ENCODE assay signal across 36 mouse cellular contexts in the genomic region with DNA sequence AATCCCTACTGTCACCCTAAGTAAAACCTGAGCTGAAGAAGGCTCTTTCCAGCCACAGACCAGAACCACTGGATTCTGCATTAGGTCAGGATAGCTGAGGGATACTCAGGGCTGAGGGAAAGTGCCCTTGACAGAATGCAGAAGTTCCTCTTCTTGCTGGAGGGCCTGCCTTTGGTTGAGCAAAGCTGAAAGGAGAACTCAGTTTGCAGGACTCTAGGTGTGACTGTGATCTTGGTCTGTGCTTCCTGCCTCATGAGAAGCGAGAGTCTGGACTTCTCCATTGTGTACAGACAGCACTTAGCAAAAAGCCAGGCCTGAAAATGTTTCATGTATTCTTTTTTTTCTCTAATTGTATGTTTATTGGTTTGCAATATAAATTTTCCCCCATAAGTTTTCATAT. TPM values are rescaled to one million over a fixed set of nuclear protein-coding genes. Genes with fewer than 3 reads are reported as not detected.
DNase-seq lines count a peak whose midpoint lies in the region; ATAC-seq and TF ChIP-seq lines count a peak whose summit lies in the region.
"Had no signal": no experiment of that assay in that cellular context is flagged by ENCODE, and none has a peak within 500 bp of the region (broad histone marks: within the 10 kb centered on the region; RNA-seq: fewer than 3 reads in every experiment).

No protein-coding gene starts in this region.

- intact Hi-C loops in heart, adult 2 months (cut with DNase I): no loop called here
- intact Hi-C loops in heart, postnatal 10 days (cut with DNase I): no loop called here

- no peak overlapping the region for H3K9ac ChIP-seq in heart, adult 2 months (ENCODE audit: low read depth, low read length)
- H3K9ac ChIP-seq: embryonic facial prominence, embryonic 15.5 days; heart, embryonic 15.5 days; hindbrain, embryonic 14.5 days; kidney, embryonic 15.5 days; limb, embryonic 15.5 days; liver, embryonic 13.5 days; neural tube, embryonic 15.5 days had no signal

- no peaks in the 10 kb centered on the region for H3K36me3 ChIP-seq in heart, adult 2 months (ENCODE audit: control insufficient read depth, insufficient read depth, low read length)
- H3K36me3 ChIP-seq: embryonic facial prominence, embryonic 10.5 days; embryonic facial prominence, embryonic 15.5 days; heart, embryonic 15.5 days; kidney, embryonic 15.5 days; limb, embryonic 10.5 days; limb, embryonic 15.5 days; liver, embryonic 13.5 days; neural tube, embryonic 15.5 days had no signal

- peak; percentile 99 for ATAC-seq in megakaryocyte progenitor cell, adult 5-6 weeks (replicated peaks; ENCODE audit: poor library complexity)
- ATAC-seq: forebrain, embryonic 14.5 days; intestine, postnatal 0 days; lung, postnatal 0 days; Patski had no signal

- 83% methylated on average over 1 of the region's 1 CpGs for WGBS in heart, adult 2 months

- TF ChIP-seq POLR2A in heart, adult 2 months (IDR thresholded peaks at IDR 0.05; ENCODE audit: insufficient read depth, low read depth, low read length): no peak

- H3K4me3 ChIP-seq in heart, adult 2 months: no peak overlapping the region
- H3K4me3 ChIP-seq: embryonic facial prominence, embryonic 10.5 days; embryonic facial prominence, embryonic 15.5 days; gastrocnemius, adult 2 months; heart, embryonic 15.5 days; kidney, embryonic 15.5 days; limb, embryonic 10.5 days; limb, embryonic 15.5 days; liver, embryonic 13.5 days; neural tube, embryonic 15.5 days had no signal

- DNase-seq in heart, adult 11 months: peak; percentile 55
- no peak for DNase-seq in heart, adult 2 months
- DNase-seq in spleen, postnatal 36 days (ENCODE audit: low spot score in 2 of 2): peak; percentile 33 to 42
- DNase-seq in spleen, postnatal 4 days (ENCODE audit: low spot score in 2 of 2): no peak
- no peak for DNase-seq in frontal cortex, postnatal 10 days (ENCODE audit: low spot score in 2 of 2)
- no peak for DNase-seq in urinary bladder, postnatal 10 days (ENCODE audit: low spot score)
- no peak for DNase-seq in heart, postnatal 10 days
- DNase-seq: adrenal gland, postnatal 10 days; cerebellum, adult 18-20 months; cerebellum, postnatal 14 days; gastrocnemius, adult 2 months; gastrocnemius, postnatal 36 days; heart, postnatal 36 days; kidney, postnatal 25 days; liver, embryonic 13.5 days; lung, adult 18-20 months; lung, postnatal 4 days; midbrain, embryonic 14.5 days; right cerebral cortex, adult 18-20 months; spleen, adult 18-20 months; thymus, postnatal 25 days had no signal

- TF ChIP-seq CTCF in heart, adult 2 months (IDR thresholded peaks at IDR 0.05): no peak

- no peaks in the 10 kb centered on the region for H3K79me2 ChIP-seq in heart, adult 2 months (replicated peaks; ENCODE audit: control insufficient read depth, insufficient read depth, low read length)

- no peak overlapping the region for H3K27ac ChIP-seq in heart, adult 2 months
- H3K27ac ChIP-seq: embryonic facial prominence, embryonic 10.5 days; embryonic facial prominence, embryonic 15.5 days; gastrocnemius, adult 2 months; heart, embryonic 15.5 days; hindbrain, embryonic 14.5 days; kidney, embryonic 15.5 days; limb, embryonic 10.5 days; limb, embryonic 15.5 days; liver, embryonic 13.5 days; neural tube, embryonic 15.5 days had no signal

- no peaks in the 10 kb centered on the region for H3K27me3 ChIP-seq in heart, adult 2 months (ENCODE audit: control insufficient read depth, insufficient read depth, low read length)
- H3K27me3 ChIP-seq: embryonic facial prominence, embryonic 15.5 days; heart, embryonic 15.5 days; kidney, embryonic 15.5 days; limb, embryonic 15.5 days; liver, embryonic 13.5 days; neural tube, embryonic 15.5 days had no signal

- no peak for TF ChIP-seq EP300 in heart, adult 2 months (IDR thresholded peaks at IDR 0.05; ENCODE audit: insufficient read depth, low read depth, low read length)

- no peaks in the 10 kb centered on the region for H3K4me1 ChIP-seq in heart, adult 2 months (ENCODE audit: control insufficient read depth, insufficient read depth, low read length)
- H3K4me1 ChIP-seq: embryonic facial prominence, embryonic 10.5 days; embryonic facial prominence, embryonic 15.5 days; heart, embryonic 15.5 days; kidney, embryonic 15.5 days; limb, embryonic 10.5 days; limb, embryonic 15.5 days; liver, embryonic 13.5 days; neural tube, embryonic 15.5 days had no signal

RNA-seq across cellular contexts. Expression of a gene that starts 14.9 kb away (rescaled TPM):
- total RNA-seq in heart, adult 2 months (2021): 1 to 10 TPM; 4.0 to 4.1 TPM
- polyA plus RNA-seq in heart, adult 2 months (2012; rRNA removed): 2.2 and 2.4 TPM in 2 replicates
- 0.17 and 0.32 TPM in 2 replicates for total RNA-seq in megakaryocyte progenitor cell, adult 5-6 weeks (2015)
- total RNA-seq in megakaryocyte progenitor cell, adult 5-6 weeks (2017): 0.04 and 0.07 TPM in 2 replicates
- total RNA-seq in heart, postnatal 10 days (2021): 1 to 10 TPM; 4.7 to 5.3 TPM
- total RNA-seq: MEL had no signal

RNA-seq across cellular contexts. Expression of a gene that starts 34.1 kb away (rescaled TPM):
- total RNA-seq in heart, adult 2 months (2021): 1 to 10 TPM; 2.3 to 2.4 TPM
- polyA plus RNA-seq in heart, adult 2 months (2012; rRNA removed): 1.4 and 2.1 TPM in 2 replicates
- total RNA-seq in megakaryocyte progenitor cell, adult 5-6 weeks (2015): 10.9 and 13.2 TPM in 2 replicates
- total RNA-seq in megakaryocyte progenitor cell, adult 5-6 weeks (2017): 10.9 and 11.6 TPM in 2 replicates
- 1 to 10 TPM; 1.5 to 1.7 TPM for total RNA-seq in heart, postnatal 10 days (2021)
- total RNA-seq: MEL had no signal

RNA-seq across cellular contexts. Expression of a gene that starts 43.7 kb away (rescaled TPM):
- 1 to 10 TPM; 4.6 to 7.1 TPM for total RNA-seq in heart, adult 2 months (2021)
- 4.0 and 7.7 TPM in 2 replicates for polyA plus RNA-seq in heart, adult 2 months (2012; rRNA removed)
- 1.2 and 1.9 TPM in 2 replicates for total RNA-seq in megakaryocyte progenitor cell, adult 5-6 weeks (2015)
- total RNA-seq in megakaryocyte progenitor cell, adult 5-6 weeks (2017): 0.24 and 1.6 TPM in 2 replicates
- 1 to 10 TPM; 7.7 to 8.8 TPM for total RNA-seq in heart, postnatal 10 days (2021)
- total RNA-seq: MEL had no signal

RNA-seq across cellular contexts. Expression of a gene that starts 58.9 kb away (rescaled TPM):
- total RNA-seq in heart, adult 2 months (2021): not detected
- polyA plus RNA-seq in heart, adult 2 months (2012; rRNA removed): 0.06 TPM in 1 of 2 replicates, not detected in the other
- total RNA-seq in megakaryocyte progenitor cell, adult 5-6 weeks (2015): not detected in 2 replicates
- total RNA-seq in megakaryocyte progenitor cell, adult 5-6 weeks (2017): not detected in 2 replicates
- total RNA-seq in heart, postnatal 10 days (2021): not detected
- total RNA-seq: gastrocnemius, adult 2 months; gastrocnemius, postnatal 36 days; heart, postnatal 36 days; left cerebral cortex, postnatal 10 days; MEL had no signal
- polyA plus RNA-seq: forebrain, embryonic 14.5 days; heart, embryonic 15.5 days; hindbrain, embryonic 14.5 days; intestine, postnatal 0 days; limb, embryonic 10.5 days; midbrain, embryonic 14.5 days; neural tube, embryonic 15.5 days had no signal

Comparison
In these comparisons a context has a peak if more than half of its experiments do, and no peak if none do; other contexts are left out.
1. DNase-seq: peak in heart, adult 11 months (single experiment) and spleen, postnatal 36 days (2 of 2); none in heart, adult 2 months (0 of 2), spleen, postnatal 4 days (0 of 2), frontal cortex, postnatal 10 days (0 of 2), urinary bladder, postnatal 10 days (single experiment) and heart, postnatal 10 days (0 of 2).